Mouse (Mus musculus) lung, adult 2 months (tissue): Measurements from ENCODE around the gene Mmp24.

Experiments
- CTCF ChIP-seq: fragments of 200-500 bp; IDR thresholded peaks from 2 replicates; pipeline ENCODE4 v1.5.1; 2011; ENCODE audit warnings: mild to moderate bottlenecking, low read length, control low read depth; ENCODE audit not compliant: insufficient read depth
- POLR2A ChIP-seq: fragments of 200-500 bp; IDR thresholded peaks from 2 replicates; pipeline ENCODE4 v1.6.1; 2011; ENCODE audit warnings: low read depth, mild to moderate bottlenecking, control low read depth, low read length, borderline replicate concordance; ENCODE audit errors: extremely low read depth

GRCm38 (mm10) chr2:155751014-155751786, 23.9 kb upstream of the Mmp24 start, which contains the start of gene Procr:
- TF ChIP-seq POLR2A = no peak
- TF ChIP-seq CTCF = no peak
